Mouse (Mus musculus): ENCODE measurements around the gene Fosl2. TPM values are rescaled to one million over a fixed set of nuclear protein-coding genes. Genes with fewer than 3 reads are reported as not detected.

Fosl2 gene
- polyA plus RNA-seq (2015; fragmentation: Nextera tagmentation; extraction: Ambion mirVana) = 5.8 and 5.9 TPM in 2 replicates

DNA sequence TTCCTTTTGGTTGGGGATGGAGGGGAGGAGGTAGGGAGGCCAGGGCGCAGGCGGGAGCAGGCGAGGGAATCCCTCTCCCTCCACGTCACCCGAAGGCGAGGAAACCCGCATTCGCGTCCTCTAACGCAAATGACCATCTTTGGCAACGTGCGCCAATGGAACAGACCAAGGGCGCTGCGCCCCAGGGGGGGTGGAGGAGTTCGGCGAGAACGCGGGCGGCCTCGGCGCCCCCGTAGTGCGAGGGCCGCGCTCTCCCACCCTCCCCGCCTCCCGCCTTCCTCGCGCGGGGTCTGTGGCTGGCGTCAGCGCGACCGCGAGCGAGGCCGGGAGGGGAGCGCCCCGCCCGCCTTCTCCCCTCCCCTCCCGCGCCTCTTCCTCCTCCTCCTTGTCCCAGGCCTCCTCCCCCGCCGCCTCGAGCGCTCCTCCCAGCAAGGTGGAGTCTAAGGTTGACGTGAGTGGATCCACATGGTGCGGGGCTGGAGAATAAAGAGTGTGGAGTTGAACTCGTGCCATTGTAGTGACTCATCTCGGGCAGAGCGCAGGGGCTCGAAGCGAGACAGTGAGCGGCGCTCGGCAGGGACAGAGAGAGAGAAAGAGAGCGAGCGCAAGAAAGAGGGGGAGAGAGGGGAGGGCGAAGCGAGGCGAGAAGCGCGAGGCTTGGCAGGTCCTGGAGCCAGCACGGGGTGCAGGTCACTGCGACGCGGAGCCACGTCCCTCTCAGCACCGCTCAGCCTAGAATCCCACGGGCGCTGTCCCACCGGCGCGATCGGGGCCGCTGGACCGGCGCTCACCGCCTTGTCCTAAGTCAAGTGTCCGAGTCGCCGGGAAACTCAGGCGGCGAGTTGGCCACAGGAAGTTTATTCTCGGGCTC is at the start of gene Fosl2:
TSS of gene Fosl2 (plus strand) at position 466 of the 871 bp plus-strand sequence.
- no peak for TF ChIP-seq CTCF (IDR thresholded peaks at IDR 0.05; ENCODE audit: low read depth)
- Histone ChIP-seq H3K27ac (ENCODE audit: low read depth, low read length) (peak within 1 kb of the TSS; percentile 97), H3K4me1 (replicated peaks; ENCODE audit: control insufficient read depth, insufficient read depth, low read length) (peaks cover 5% of the 10 kb centered on the region; the same call in 1 of the 2 replicates), H3K36me3 (ENCODE audit: control insufficient read depth, insufficient read depth) (no peaks in the 10 kb centered on the region), H3K27me3 (replicated peaks; ENCODE audit: control insufficient read depth, insufficient read depth, low read length) (no peaks in the 10 kb centered on the region), H3K4me3 (ENCODE audit: low read depth, low read length) (peak within 1 kb of the TSS; percentile 73), H3K9me3 (ENCODE audit: control insufficient read depth) (no peaks in the 10 kb centered on the region), H3K4me2 (replicated peaks; ENCODE audit: low read depth) (peak within 1 kb of the TSS; percentile 86), H3K9ac (ENCODE audit: low read depth, low read length) (peak within 1 kb of the TSS; percentile 92)
- ATAC-seq = peak; percentile 75
- under 1% methylated on average over 67 of the region's 85 CpGs for WGBS

DNA sequence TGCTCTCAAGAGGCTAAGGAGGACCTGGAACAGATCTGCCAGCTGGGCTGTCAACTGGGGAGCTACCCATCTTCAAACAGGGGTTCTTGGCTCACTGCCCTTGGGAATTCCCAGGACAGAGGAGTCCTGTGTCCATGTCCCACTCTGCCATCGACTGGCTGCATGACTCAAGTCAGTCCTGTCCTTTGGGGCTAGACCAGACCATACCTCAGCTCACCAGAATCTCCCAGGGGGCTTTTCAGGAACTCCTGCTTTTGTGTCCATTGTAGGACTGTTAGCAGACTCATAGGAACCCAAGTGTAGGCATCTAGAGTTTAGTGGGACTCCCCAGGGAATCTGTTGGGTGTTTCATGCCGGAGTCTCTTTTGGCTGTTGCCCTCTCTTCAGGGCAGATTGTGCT is 49.6 kb upstream of the Fosl2 start:
- H3K9me3 ChIP-seq (ENCODE audit: control insufficient read depth) = no peaks in the 10 kb centered on the region
- H3K4me1 ChIP-seq (replicated peaks; ENCODE audit: control insufficient read depth, insufficient read depth, low read length) = 0 out of 2 replicates have a peak, but pooled peaks cover 4% of the 10 kb centered on the region
- ATAC-seq = no peak
- no peaks in the 10 kb centered on the region for H3K27me3 ChIP-seq (replicated peaks; ENCODE audit: control insufficient read depth, insufficient read depth, low read length)
- TF ChIP-seq CTCF (IDR thresholded peaks at IDR 0.05; ENCODE audit: low read depth) = no peak
- H3K4me3 ChIP-seq (ENCODE audit: low read depth, low read length) = no peak overlapping the region
- 88% methylated on average over 2 of the region's 2 CpGs for WGBS
- no peak overlapping the region for H3K27ac ChIP-seq (ENCODE audit: low read depth, low read length)
- no peaks in the 10 kb centered on the region for H3K36me3 ChIP-seq (ENCODE audit: control insufficient read depth, insufficient read depth)
- no peak overlapping the region for H3K4me2 ChIP-seq (replicated peaks; ENCODE audit: low read depth)
- H3K9ac ChIP-seq (ENCODE audit: low read depth, low read length) = no peak overlapping the region

DNA sequence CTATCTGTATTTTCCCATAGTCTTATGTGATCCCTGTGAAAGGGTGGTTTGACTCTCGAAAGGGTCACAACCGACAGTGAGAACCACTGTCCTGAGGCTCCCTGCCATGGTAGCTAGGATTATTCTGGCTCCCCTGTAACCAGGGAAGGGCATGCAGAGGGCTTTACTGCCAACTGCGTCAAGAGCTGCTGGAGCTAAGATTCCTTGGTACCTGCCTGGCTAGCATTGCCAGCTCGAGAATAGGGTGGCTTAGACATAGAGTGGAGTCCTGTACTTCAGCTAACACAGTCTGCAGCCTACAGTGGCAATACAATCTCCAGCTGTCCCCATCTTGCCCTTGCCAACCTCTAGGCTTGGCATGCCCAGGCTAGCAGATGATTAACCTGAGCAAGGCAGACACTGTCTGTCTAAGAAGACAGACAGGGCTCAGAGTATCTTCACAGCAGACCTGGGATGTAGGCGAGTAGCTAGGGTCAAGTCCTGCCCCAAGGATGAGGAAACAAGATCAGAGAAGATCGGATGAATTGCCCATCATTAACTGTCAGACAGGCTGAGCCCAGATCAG is 49.0 kb upstream of the Fosl2 start:
- Histone ChIP-seq H3K27me3 (replicated peaks; ENCODE audit: control insufficient read depth, insufficient read depth, low read length) (no peaks in the 10 kb centered on the region), H3K9me3 (ENCODE audit: control insufficient read depth) (no peaks in the 10 kb centered on the region), H3K4me3 (ENCODE audit: low read depth, low read length) (no peak overlapping the region), H3K36me3 (ENCODE audit: control insufficient read depth, insufficient read depth) (no peaks in the 10 kb centered on the region), H3K9ac (ENCODE audit: low read depth, low read length) (no peak overlapping the region), H3K27ac (ENCODE audit: low read depth, low read length) (no peak overlapping the region), H3K4me1 (replicated peaks; ENCODE audit: control insufficient read depth, insufficient read depth, low read length) (0 out of 2 replicates have a peak, but pooled peaks cover 4% of the 10 kb centered on the region), H3K4me2 (replicated peaks; ENCODE audit: low read depth) (no peak overlapping the region)
- TF ChIP-seq CTCF (IDR thresholded peaks at IDR 0.05; ENCODE audit: low read depth) = no peak
- WGBS = 84% methylated on average over 6 of the region's 6 CpGs
- no peak for ATAC-seq

DNA sequence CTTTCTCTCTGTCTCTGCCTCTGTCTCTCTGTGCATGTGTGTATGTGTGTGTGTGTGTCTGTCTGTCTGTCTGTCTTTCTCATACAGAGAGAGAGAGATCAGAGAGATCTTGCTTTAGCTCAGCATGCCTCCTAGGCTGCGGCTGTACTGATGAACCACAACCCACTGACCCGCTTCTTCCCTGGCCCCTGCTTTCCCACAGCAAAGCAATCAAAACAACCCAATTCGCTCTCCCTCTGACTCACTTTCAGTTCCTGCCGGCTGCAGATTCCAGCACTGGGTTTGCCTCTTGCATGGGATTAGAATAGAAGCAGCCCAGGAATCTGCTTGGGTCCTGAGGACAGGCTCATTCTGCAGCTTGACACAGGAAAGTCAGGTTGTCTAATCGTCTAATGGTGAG is 46.1 kb upstream of the Fosl2 start:
- H3K9ac ChIP-seq (ENCODE audit: low read depth, low read length) = no peak overlapping the region
- no peaks in the 10 kb centered on the region for H3K27me3 ChIP-seq (replicated peaks; ENCODE audit: control insufficient read depth, insufficient read depth, low read length)
- WGBS = 43% methylated on average over 5 of the region's 5 CpGs
- H3K36me3 ChIP-seq (ENCODE audit: control insufficient read depth, insufficient read depth) = no peaks in the 10 kb centered on the region
- no peak for ATAC-seq
- no peak overlapping the region for H3K4me2 ChIP-seq (replicated peaks; ENCODE audit: low read depth)
- 0 out of 2 replicates have a peak, but pooled peaks cover under 1% of the 10 kb centered on the region for H3K4me1 ChIP-seq (replicated peaks; ENCODE audit: control insufficient read depth, insufficient read depth, low read length)
- no peak overlapping the region for H3K4me3 ChIP-seq (ENCODE audit: low read depth, low read length)
- H3K9me3 ChIP-seq (ENCODE audit: control insufficient read depth) = no peaks in the 10 kb centered on the region
- no peak overlapping the region for H3K27ac ChIP-seq (ENCODE audit: low read depth, low read length)
- no peak for TF ChIP-seq CTCF (IDR thresholded peaks at IDR 0.05; ENCODE audit: low read depth)

DNA sequence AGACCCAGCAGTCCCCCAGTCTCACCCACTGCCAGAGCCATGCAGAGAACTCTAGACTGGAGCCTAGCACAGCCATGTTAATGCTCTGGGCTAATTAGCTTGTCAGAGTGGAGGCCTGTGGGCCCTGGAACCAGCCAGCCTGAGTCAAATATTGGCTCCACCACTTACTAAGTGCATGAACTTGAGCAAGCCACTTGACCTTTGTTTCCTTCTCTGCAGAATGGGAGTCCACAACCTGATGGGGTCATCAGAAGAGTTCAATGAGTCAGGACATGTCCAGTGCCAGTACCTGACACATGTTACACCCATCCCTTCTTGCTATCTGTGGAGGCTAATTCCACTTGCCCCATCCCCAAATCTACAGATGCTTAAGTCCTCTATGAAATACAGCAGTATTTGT is 43.3 kb upstream of the Fosl2 start:
- Histone ChIP-seq H3K36me3 (ENCODE audit: control insufficient read depth, insufficient read depth) (no peaks in the 10 kb centered on the region), H3K4me3 (ENCODE audit: low read depth, low read length) (no peak overlapping the region), H3K27me3 (replicated peaks; ENCODE audit: control insufficient read depth, insufficient read depth, low read length) (no peaks in the 10 kb centered on the region), H3K9ac (ENCODE audit: low read depth, low read length) (no peak overlapping the region), H3K27ac (ENCODE audit: low read depth, low read length) (no peak overlapping the region), H3K9me3 (ENCODE audit: control insufficient read depth) (no peaks in the 10 kb centered on the region), H3K4me1 (replicated peaks; ENCODE audit: control insufficient read depth, insufficient read depth, low read length) (no peaks in the 10 kb centered on the region), H3K4me2 (replicated peaks; ENCODE audit: low read depth) (no peak overlapping the region)
- ATAC-seq = no peak
- TF ChIP-seq CTCF (IDR thresholded peaks at IDR 0.05; ENCODE audit: low read depth) = no peak

DNA sequence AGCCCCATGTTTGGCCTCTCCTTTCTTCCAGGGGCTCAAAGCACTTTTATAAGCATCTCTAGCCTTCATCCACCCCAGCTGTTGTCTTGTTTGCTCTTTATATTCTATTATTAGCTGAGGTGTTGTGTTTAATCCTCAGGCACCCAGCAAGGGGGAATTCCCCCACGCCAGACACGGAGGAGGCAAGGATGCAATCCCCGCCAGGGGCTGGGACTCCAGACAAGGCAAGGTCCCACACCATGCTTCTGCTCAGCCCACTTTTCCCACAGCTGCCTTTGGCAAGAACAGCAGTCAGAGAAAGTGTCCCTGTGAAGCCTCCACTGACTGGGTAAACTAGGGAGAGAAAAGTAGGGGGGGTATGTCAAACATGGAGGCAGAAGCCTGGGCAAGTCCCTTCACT is 36.9 kb upstream of the Fosl2 start:
- no peak for ATAC-seq

More for the DNA sequence above, 36.9 kb upstream of the Fosl2 start:
- H3K27ac ChIP-seq (ENCODE audit: low read depth, low read length) = no peak overlapping the region
- no peaks in the 10 kb centered on the region for H3K4me1 ChIP-seq (replicated peaks; ENCODE audit: control insufficient read depth, insufficient read depth, low read length)
- H3K27me3 ChIP-seq (replicated peaks; ENCODE audit: control insufficient read depth, insufficient read depth, low read length) = no peaks in the 10 kb centered on the region
- TF ChIP-seq CTCF (IDR thresholded peaks at IDR 0.05; ENCODE audit: low read depth) = no peak
- no peak overlapping the region for H3K4me2 ChIP-seq (replicated peaks; ENCODE audit: low read depth)
- WGBS = 73% methylated on average over 3 of the region's 3 CpGs
- no peak overlapping the region for H3K4me3 ChIP-seq (ENCODE audit: low read depth, low read length)
- no peaks in the 10 kb centered on the region for H3K36me3 ChIP-seq (ENCODE audit: control insufficient read depth, insufficient read depth)
- H3K9ac ChIP-seq (ENCODE audit: low read depth, low read length) = no peak overlapping the region
- no peaks in the 10 kb centered on the region for H3K9me3 ChIP-seq (ENCODE audit: control insufficient read depth)
